Mouse (Mus musculus) left cerebral cortex, postnatal 10 days (tissue): ENCODE data around the gene Zcchc17. TPM values are rescaled to one million over a fixed set of nuclear protein-coding genes. Genes with fewer than 3 reads are reported as not detected.
A peak's percentile ranks its signal among the peaks of the same experiment; 100 is the strongest.

Experiments
- DNase-seq, 2 experiments: peaks; one replicate each; pipeline ENCODE4 v3.0.0; 2021 to 2022; ENCODE audit warnings: low spot score in 2 of 2, mixed read lengths in 1 of 2; ENCODE audit errors: extremely low spot score in 1 of 2
- intact Hi-C: fragments of 180-260 bp; cut with DNase I; formaldehyde crosslinking; loops from one replicate; pipeline ENCODE4 v1.15.1; 2025
- total RNA-seq, 2 experiments: library from RNA; stranded (reverse); gene quantifications; 2 replicates each; pipeline ENCODE4 v1.2.3; 2021

Gene Zcchc17
- total RNA-seq, 2 experiments from 2014 or later, result 49.0 to 54.6 TPM

- DNase-seq, result no peak
- intact Hi-C loops, result no loop called here
Observed at GRCm38 (mm10) chr4:130322567-130322966, 37.2 kb downstream of the Zcchc17 start.

- intact Hi-C loops, result no loop called here
- no peak for DNase-seq
Observed at GRCm38 (mm10) chr4:130321640-130322039, 38.1 kb downstream of the Zcchc17 start.

- no peak for DNase-seq
- intact Hi-C loops, result no loop called here
Observed at GRCm38 (mm10) chr4:130319564-130319963, 40.2 kb downstream of the Zcchc17 start.

GRCm38 (mm10) chr4:130318122-130318521 is 41.6 kb downstream of the Zcchc17 start:
- no peak for DNase-seq
- intact Hi-C loops, result no loop called here

GRCm38 (mm10) chr4:130316691-130317090 is 43.1 kb downstream of the Zcchc17 start:
- intact Hi-C loops, result no loop called here
- DNase-seq, result no peak

GRCm38 (mm10) chr4:130315771-130316527 is 43.8 kb downstream of the Zcchc17 start:
- DNase-seq, result no peak
- intact Hi-C loops, result no loop called here

- no peak for DNase-seq
- intact Hi-C loops, result no loop called here
Observed at GRCm38 (mm10) chr4:130313552-130313951, 46.2 kb downstream of the Zcchc17 start.

- no peak for DNase-seq
- intact Hi-C loops, result no loop called here
Observed at GRCm38 (mm10) chr4:130312526-130312925, 47.2 kb downstream of the Zcchc17 start.

GRCm38 (mm10) chr4:130309254-130309653 is 50.5 kb downstream of the Zcchc17 start:
- no peak for DNase-seq
- intact Hi-C loops, result loop anchor here (5.0 kb wide), 1 partner anchor 112 kb away; no protein-coding TSS in a partner anchor

GRCm38 (mm10) chr4:130308231-130309081 is 51.3 kb downstream of the Zcchc17 start, which contains the start of the genes Fabp3 and Gm10570:
Gene Fabp3 (plus strand): TSS chr4:130308595.
Gene Gm10570 (minus strand): TSS chr4:130308674.
- peak; percentile 70 to 85 for DNase-seq
- intact Hi-C loops, result loop anchor here (5.0 kb wide), 1 partner anchor 111 kb away; no protein-coding TSS in a partner anchor

GRCm38 (mm10) chr4:130307851-130308230 is 51.9 kb downstream of the Zcchc17 start:
- peak; percentile 34 to 78 for DNase-seq
- intact Hi-C loops, result loop anchor here (5.0 kb wide), 1 partner anchor 111 kb away; no protein-coding TSS in a partner anchor

- DNase-seq, result no peak
- intact Hi-C loops, result loop anchor here (5.0 kb wide), 1 partner anchor 110 kb away; no protein-coding TSS in a partner anchor
Observed at GRCm38 (mm10) chr4:130306796-130307630, 52.7 kb downstream of the Zcchc17 start.

GRCm38 (mm10) chr4:130304746-130305145 is 55.0 kb downstream of the Zcchc17 start:
- no peak for DNase-seq
- intact Hi-C loops, result loop anchor here (5.0 kb wide), 1 partner anchor 107 kb away; no protein-coding TSS in a partner anchor

GRCm38 (mm10) chr4:130302285-130302870 is 57.4 kb downstream of the Zcchc17 start:
- intact Hi-C loops, result no loop called here
- DNase-seq, result no peak

- intact Hi-C loops, result no loop called here
- no peak for DNase-seq
Observed at GRCm38 (mm10) chr4:130299629-130300018, 60.1 kb downstream of the Zcchc17 start.

- intact Hi-C loops, result no loop called here
Observed at GRCm38 (mm10) chr4:130298877-130299628, 60.7 kb downstream of the Zcchc17 start.

GRCm38 (mm10) chr4:130297123-130297529 is 62.6 kb downstream of the Zcchc17 start:
- no peak for DNase-seq
- intact Hi-C loops, result no loop called here

More at GRCm38 (mm10) chr4:130298877-130299628, 60.7 kb downstream of the Zcchc17 start:
- no peak for DNase-seq
